In genomic region chr2:159068303-159069020, GRCm38 (mm10) we compare ENCODE assay signal across 13 mouse cellular contexts.
DNase-seq lines count a peak whose midpoint lies in the region; ATAC-seq and TF ChIP-seq lines count a peak whose summit lies in the region.
"Had no signal": no experiment of that assay in that cellular context is flagged by ENCODE, and none has a peak within 500 bp of the region (broad histone marks: within the 10 kb centered on the region; RNA-seq: fewer than 3 reads in every experiment).

No protein-coding gene starts in this region.

- H3K36me3 ChIP-seq in forebrain, postnatal 0 days (ENCODE audit: insufficient read depth) = no peaks in the 10 kb centered on the region
- H3K36me3 ChIP-seq in forebrain, embryonic 13.5 days (ENCODE audit: poor library complexity, severe bottlenecking) = no peaks in the 10 kb centered on the region
- H3K36me3 ChIP-seq in lung, embryonic 14.5 days (ENCODE audit: insufficient read depth) = no peaks in the 10 kb centered on the region
- H3K36me3 ChIP-seq: heart, embryonic 10.5 days; midbrain, embryonic 15.5 days had no signal

- no peak overlapping the region for H3K4me2 ChIP-seq in forebrain, postnatal 0 days (ENCODE audit: low read depth)
- no peak overlapping the region for H3K4me2 ChIP-seq in forebrain, embryonic 13.5 days
- H3K4me2 ChIP-seq in lung, embryonic 14.5 days = no peak overlapping the region
- H3K4me2 ChIP-seq: midbrain, embryonic 15.5 days had no signal

- 0 out of 2 replicates have a peak, but pooled peaks have one; percentile 29 for TF ChIP-seq CTCF in forebrain, postnatal 0 days (IDR thresholded peaks at IDR 0.05; ENCODE audit: low read depth)
- 0 out of 2 replicates have a peak, but pooled peaks have one; percentile 40 for TF ChIP-seq CTCF in lung, embryonic 14.5 days (IDR thresholded peaks at IDR 0.05; ENCODE audit: low read depth)
- TF ChIP-seq CTCF in lung, adult 2 months (IDR thresholded peaks at IDR 0.05; ENCODE audit: insufficient read depth, low read length) = no peak

- 55% methylated on average over 7 of the region's 7 CpGs for WGBS in forebrain, postnatal 0 days
- 57% methylated on average over 7 of the region's 7 CpGs for WGBS in forebrain, embryonic 13.5 days
- 43% methylated on average over 7 of the region's 7 CpGs for WGBS in lung, embryonic 14.5 days
- 63% methylated on average over 7 of the region's 7 CpGs for WGBS in lung, adult 2 months

- H3K9ac ChIP-seq in forebrain, postnatal 0 days = no peak overlapping the region
- H3K9ac ChIP-seq in forebrain, embryonic 13.5 days = no peak overlapping the region
- no peak overlapping the region for H3K9ac ChIP-seq in lung, embryonic 14.5 days
- H3K9ac ChIP-seq: midbrain, embryonic 15.5 days had no signal

- H3K27ac ChIP-seq in forebrain, postnatal 0 days (ENCODE audit: low read depth, low read length) = no peak overlapping the region
- H3K27ac ChIP-seq in forebrain, embryonic 13.5 days = no peak overlapping the region
- peak overlapping the region; percentile 72 for H3K27ac ChIP-seq in lung, embryonic 14.5 days (ENCODE audit: low read depth)
- H3K27ac ChIP-seq: heart, embryonic 10.5 days; midbrain, embryonic 15.5 days had no signal

- no peaks in the 10 kb centered on the region for H3K4me1 ChIP-seq in forebrain, postnatal 0 days (ENCODE audit: insufficient read depth)
- H3K4me1 ChIP-seq in forebrain, embryonic 13.5 days = 0 out of 2 replicates have a peak, but pooled peaks cover 8% of the 10 kb centered on the region
- H3K4me1 ChIP-seq in lung, embryonic 14.5 days (ENCODE audit: insufficient read depth) = no peaks in the 10 kb centered on the region
- no peaks in the 10 kb centered on the region for H3K4me1 ChIP-seq in lung, adult 2 months (ENCODE audit: control insufficient read depth, insufficient read depth, low read length)
- H3K4me1 ChIP-seq: heart, embryonic 10.5 days had no signal

- no peaks in the 10 kb centered on the region for H3K27me3 ChIP-seq in forebrain, postnatal 0 days (ENCODE audit: insufficient read depth, low read length)
- H3K27me3 ChIP-seq in forebrain, embryonic 13.5 days = no peaks in the 10 kb centered on the region
- no peaks in the 10 kb centered on the region for H3K27me3 ChIP-seq in lung, embryonic 14.5 days (ENCODE audit: insufficient read depth, low read length)

- no peak for ATAC-seq in forebrain, postnatal 0 days
- no peak for ATAC-seq in forebrain, embryonic 13.5 days
- ATAC-seq in lung, embryonic 14.5 days (ENCODE audit: insufficient read depth) = peak; percentile 63
- ATAC-seq: forebrain, embryonic 14.5 days; midbrain, embryonic 15.5 days had no signal

- no peak; the same call in 1 of the 2 replicates for TF ChIP-seq POLR2A in lung, adult 2 months (IDR thresholded peaks at IDR 0.05; ENCODE audit: borderline replicate concordance, extremely low read depth, low read depth, low read length)

- no peak for DNase-seq in forebrain, postnatal 0 days
- DNase-seq in lung, embryonic 14.5 days = no peak
- no peak for DNase-seq in lung, adult 2 months
- DNase-seq in kidney, postnatal 4 days = peak; percentile 18 to 59
- DNase-seq in adipocyte (ENCODE audit: low spot score) = no peak
- no peak for DNase-seq in ovary, adult 18-20 months (ENCODE audit: low spot score)
- DNase-seq in testis, postnatal 14 days (ENCODE audit: low spot score) = no peak
- DNase-seq: heart, postnatal 4 days; thymus, postnatal 36 days had no signal

- H3K9me3 ChIP-seq in forebrain, postnatal 0 days (ENCODE audit: low read length) = no peaks in the 10 kb centered on the region
- H3K9me3 ChIP-seq in forebrain, embryonic 13.5 days (replicated peaks) = no peaks in the 10 kb centered on the region
- no peaks in the 10 kb centered on the region for H3K9me3 ChIP-seq in lung, embryonic 14.5 days (ENCODE audit: low read depth, low read length)
- H3K9me3 ChIP-seq: heart, embryonic 10.5 days; midbrain, embryonic 15.5 days had no signal

- no peak overlapping the region for H3K4me3 ChIP-seq in forebrain, postnatal 0 days (ENCODE audit: low read depth, low read length)
- H3K4me3 ChIP-seq in forebrain, embryonic 13.5 days = no peak overlapping the region
- H3K4me3 ChIP-seq in lung, embryonic 14.5 days (ENCODE audit: low read depth, low read length) = no peak overlapping the region
- H3K4me3 ChIP-seq in lung, adult 2 months (replicated peaks; ENCODE audit: extremely low read depth, low read depth, low read length) = no peak overlapping the region
- H3K4me3 ChIP-seq: heart, embryonic 10.5 days; midbrain, embryonic 15.5 days had no signal

Comparison
In these comparisons a context has a peak if more than half of its experiments do, and no peak if none do; other contexts are left out.
1. DNase-seq: peak in kidney, postnatal 4 days (2 of 2); none in forebrain, postnatal 0 days (single experiment), lung, embryonic 14.5 days (single experiment), lung, adult 2 months (single experiment), adipocyte (single experiment), ovary, adult 18-20 months (single experiment) and testis, postnatal 14 days (single experiment).